Mouse (Mus musculus) heart, embryonic 15.5 days (tissue): ENCODE data around the gene Slc25a3. TPM values are rescaled to one million over a fixed set of nuclear protein-coding genes. Genes with fewer than 3 reads are reported as not detected.

Source experiments
- ATAC-seq: fragments of 200-750 bp; cut with Nextera tagmentation; replicated peaks from 2 replicates; pipeline ENCODE4 v1.8.0; 2017; ENCODE audit warnings: low read depth, moderate TSS enrichment; ENCODE audit not compliant: insufficient number of reproducible peaks, insufficient read depth, low FRiP score
- H3K27ac ChIP-seq: fragments of 300-500 bp; sonication (generic); 2 replicates; pipeline ENCODE4 v1.5.1; 2015; ENCODE audit warnings: mild to moderate bottlenecking, inconsistent platforms
- H3K27me3 ChIP-seq: fragments of 300-500 bp; sonication (generic); 2 replicates; pipeline ENCODE4 v1.6.1; 2015; ENCODE audit warnings: inconsistent platforms
- H3K36me3 ChIP-seq: fragments of 300-500 bp; sonication (generic); 2 replicates; pipeline ENCODE4 v1.6.1; 2015; ENCODE audit warnings: mild to moderate bottlenecking, inconsistent platforms
- H3K4me1 ChIP-seq: fragments of 300-500 bp; sonication (generic); replicated peaks from 2 replicates; pipeline ENCODE4 v1.6.1; 2015; ENCODE audit warnings: inconsistent platforms
- H3K4me2 ChIP-seq: fragments of 300-500 bp; sonication (generic); 2 replicates; pipeline ENCODE4 v1.6.1; 2015; ENCODE audit warnings: inconsistent platforms, mild to moderate bottlenecking, moderate library complexity
- H3K4me3 ChIP-seq: fragments of 300-500 bp; sonication (generic); 2 replicates; pipeline ENCODE4 v1.5.1; 2015; ENCODE audit warnings: mild to moderate bottlenecking, inconsistent platforms
- H3K9ac ChIP-seq: fragments of 300-500 bp; sonication (generic); 2 replicates; pipeline ENCODE4 v1.6.1; 2015; ENCODE audit warnings: mild to moderate bottlenecking, inconsistent platforms
- H3K9me3 ChIP-seq: fragments of 300-500 bp; sonication (generic); replicated peaks from 2 replicates; pipeline ENCODE4 v1.6.1; 2016; ENCODE audit warnings: inconsistent platforms
- WGBS: fragments of 180-500 bp; shearing (Covaris S2); methylation state at CpG from one replicate; pipeline ENCODE4 v1.1.7; 2015; ENCODE audit warnings: mixed read lengths; 5-methylcytosine and 5-hydroxymethylcytosine counted together
- polyA plus RNA-seq: library from polyadenylated mRNA; unstranded; fragments of >200 nt; fragmentation: Nextera tagmentation; extraction: Ambion mirVana; gene quantifications from 2 replicates; pipeline ENCODE4 v1.2.1, GENCODE M21; 2015

Slc25a3 gene
- polyA plus RNA-seq, 1 experiment from 2014 or later: 1,036 TPM

DNA sequence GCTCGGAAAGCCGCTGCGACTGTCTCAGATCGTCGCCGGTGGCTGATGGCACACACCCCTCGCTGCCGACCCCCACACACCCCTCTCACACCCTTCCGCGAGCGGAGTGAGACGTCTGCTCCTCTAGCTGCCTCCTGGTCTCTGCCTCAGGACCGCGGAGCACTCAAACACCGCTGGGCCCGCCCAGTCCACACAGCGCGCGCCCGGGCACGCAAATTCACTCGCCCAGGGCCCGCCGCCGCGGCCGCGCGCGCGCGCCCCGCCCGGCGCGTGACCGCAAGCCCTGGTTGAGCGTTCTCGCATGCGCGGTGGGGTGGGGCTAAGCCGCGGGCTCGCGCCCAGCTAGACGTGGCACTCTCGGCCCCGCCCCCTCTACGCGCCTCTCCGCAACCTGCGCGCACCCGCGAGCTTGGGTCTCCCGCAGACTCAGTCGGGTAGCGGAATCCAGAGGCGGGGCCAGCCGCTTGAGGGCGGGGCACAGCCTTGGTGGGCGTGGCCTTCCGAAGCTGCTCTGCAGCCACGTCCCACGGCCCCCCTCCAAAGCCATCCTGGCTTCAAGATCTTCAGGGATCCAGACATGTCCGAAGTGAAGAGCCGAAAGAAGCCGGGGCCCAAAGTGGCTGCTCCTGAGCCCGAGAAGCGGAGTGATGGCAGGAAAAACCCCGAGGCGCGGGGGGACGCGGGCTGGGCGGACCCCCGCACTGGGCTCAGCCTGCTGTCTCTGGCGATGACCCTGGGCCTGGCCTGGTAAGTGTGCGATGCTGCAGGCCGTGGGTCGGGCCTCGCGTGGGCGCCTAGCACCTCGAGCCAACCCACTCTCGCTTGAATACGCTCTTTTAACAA is 41.1 kb downstream of the Slc25a3 start, which contains the start of the genes Apaf1 and Ikbip:
Gene Apaf1 (minus strand): TSS at position 221 of the 843 bp plus-strand sequence.
Gene Ikbip (plus strand): TSS at position 391 of the 843 bp plus-strand sequence.
- H3K9me3 ChIP-seq: no peaks in the 10 kb centered on the region
- peak within 1 kb of the TSS; percentile 93 for H3K27ac ChIP-seq
- H3K36me3 ChIP-seq: peaks cover 11% of the 10 kb centered on the region
- no peaks in the 10 kb centered on the region for H3K27me3 ChIP-seq
- H3K4me1 ChIP-seq: peaks cover 6% of the 10 kb centered on the region; the same call in 1 of the 2 replicates
- peak within 1 kb of the TSS; percentile 86 for H3K4me2 ChIP-seq
- peak within 1 kb of the TSS; percentile 94 for H3K9ac ChIP-seq
- under 1% methylated on average over 87 of the region's 87 CpGs for WGBS
- peak within 1 kb of the TSS; percentile 99 for H3K4me3 ChIP-seq
- ATAC-seq: peak; percentile 96

DNA sequence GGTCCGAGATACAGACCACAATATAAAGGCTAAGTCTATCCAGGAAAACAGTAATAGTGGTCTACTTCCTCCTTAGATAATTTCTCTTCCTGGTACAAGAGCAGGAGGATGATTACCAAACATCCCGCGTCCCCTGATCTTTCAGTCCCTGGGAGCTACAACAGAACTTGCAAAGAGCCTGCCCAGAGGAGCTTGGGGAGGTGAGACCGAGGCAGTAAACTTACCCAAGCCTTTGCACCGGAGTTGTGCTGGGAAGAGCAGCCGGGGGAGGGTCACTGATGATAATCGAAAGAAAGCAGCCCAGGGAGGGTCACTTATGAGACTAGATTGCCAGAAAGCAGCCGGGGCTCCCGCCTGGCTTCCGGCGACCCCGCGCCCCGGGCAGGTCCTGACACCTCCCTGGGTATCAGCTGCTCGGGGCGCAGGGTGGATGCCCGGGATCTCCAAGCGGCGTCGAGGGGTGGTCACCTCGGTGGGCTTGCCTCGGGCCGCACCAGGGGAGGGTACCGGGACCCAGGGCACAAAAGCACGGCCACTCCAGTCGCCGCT is 41.8 kb downstream of the Slc25a3 start:
- H3K9me3 ChIP-seq: no peaks in the 10 kb centered on the region
- ATAC-seq: peak; percentile 4

DNA sequence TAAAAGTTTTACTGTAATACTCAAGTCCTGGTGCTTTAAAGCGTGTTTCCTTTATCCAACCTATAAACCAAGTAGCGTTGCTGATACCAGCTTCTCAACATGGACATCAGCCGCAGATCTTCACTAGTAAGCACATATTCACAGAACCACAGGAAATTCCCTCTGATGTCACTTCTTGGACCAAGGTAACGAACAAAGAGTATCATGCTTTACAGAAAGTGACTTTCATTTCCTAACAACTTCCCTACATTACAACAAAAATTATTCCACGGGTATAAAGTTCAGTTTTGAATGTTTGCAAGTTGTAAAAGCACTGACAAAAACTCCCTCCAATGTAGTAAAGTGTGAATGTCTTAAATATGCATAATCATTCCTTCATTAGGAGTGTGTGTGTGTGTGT is 43.3 kb downstream of the Slc25a3 start:
- Histone ChIP-seq H3K9me3 (no peaks in the 10 kb centered on the region), H3K9ac (no peak overlapping the region), H3K27me3 (no peaks in the 10 kb centered on the region), H3K4me3 (no peak overlapping the region), H3K27ac (no peak overlapping the region), H3K4me1 (peaks cover 6% of the 10 kb centered on the region; the same call in 1 of the 2 replicates), H3K4me2 (0 out of 2 replicates have a peak overlapping the region, but pooled peaks have one; percentile 25), H3K36me3 (peaks cover 31% of the 10 kb centered on the region)
- ATAC-seq: no peak
- WGBS: 67% methylated on average over 5 of the region's 5 CpGs

More for the DNA sequence above, 41.8 kb downstream of the Slc25a3 start:
- under 1% methylated on average over 27 of the region's 27 CpGs for WGBS
- Histone ChIP-seq H3K4me3 (peak overlapping the region; percentile 99), H3K9ac (peak overlapping the region; percentile 94), H3K4me2 (peak overlapping the region; percentile 86), H3K27ac (peak overlapping the region; percentile 93), H3K4me1 (peaks cover 6% of the 10 kb centered on the region; the same call in 1 of the 2 replicates), H3K36me3 (peaks cover 18% of the 10 kb centered on the region), H3K27me3 (no peaks in the 10 kb centered on the region)

DNA sequence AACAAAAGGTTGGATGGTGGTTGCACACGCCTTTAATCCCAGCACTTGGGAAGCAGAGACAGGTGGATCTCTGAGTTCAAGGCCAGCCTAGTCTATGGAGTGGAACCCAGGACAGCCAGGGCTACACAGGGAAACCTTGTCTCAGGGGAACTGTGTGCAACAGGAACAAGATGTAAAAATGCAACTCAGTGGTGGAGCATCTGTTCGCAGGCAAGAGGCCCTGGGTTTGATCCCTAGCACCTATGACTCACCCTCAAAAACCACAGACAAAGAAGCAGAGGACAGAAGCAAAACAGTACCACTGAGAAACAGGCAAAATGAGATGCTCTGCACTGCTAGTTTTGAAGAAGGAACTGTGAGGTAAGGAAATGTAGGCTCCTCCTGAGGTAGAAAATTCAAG is 47.2 kb downstream of the Slc25a3 start:
- WGBS: 73% methylated on average over 2 of the region's 2 CpGs
- no peak overlapping the region for H3K27ac ChIP-seq
- ATAC-seq: no peak
- H3K36me3 ChIP-seq: peaks cover 41% of the 10 kb centered on the region
- H3K9ac ChIP-seq: no peak overlapping the region
- H3K4me3 ChIP-seq: no peak overlapping the region
- H3K4me1 ChIP-seq: no peaks in the 10 kb centered on the region
- no peaks in the 10 kb centered on the region for H3K27me3 ChIP-seq
- H3K9me3 ChIP-seq: no peaks in the 10 kb centered on the region
- H3K4me2 ChIP-seq: no peak overlapping the region

DNA sequence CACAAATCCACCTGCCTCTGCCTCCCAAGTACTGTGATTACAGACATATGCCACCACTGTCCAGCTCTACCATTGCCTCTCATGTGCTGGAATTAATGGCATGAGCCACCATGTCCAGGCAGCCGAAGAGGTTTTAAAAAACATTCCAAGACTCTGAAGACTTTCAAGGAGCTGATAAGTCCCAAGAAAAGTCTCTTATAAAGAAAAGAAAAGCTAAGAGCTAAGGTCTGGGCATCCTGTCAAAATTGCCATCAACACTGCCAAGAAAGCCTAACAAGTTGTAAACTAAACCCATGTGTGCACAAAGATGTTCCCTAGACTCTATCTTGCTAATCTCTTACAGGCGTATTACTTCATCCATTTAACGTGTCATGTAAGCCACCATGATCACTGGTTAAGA is 50.5 kb downstream of the Slc25a3 start:
- H3K9ac ChIP-seq: no peak overlapping the region
- H3K4me3 ChIP-seq: no peak overlapping the region
- no peaks in the 10 kb centered on the region for H3K4me1 ChIP-seq
- H3K4me2 ChIP-seq: no peak overlapping the region
- H3K27me3 ChIP-seq: no peaks in the 10 kb centered on the region
- H3K9me3 ChIP-seq: no peaks in the 10 kb centered on the region
- WGBS: 55% methylated on average over 3 of the region's 3 CpGs
- H3K27ac ChIP-seq: no peak overlapping the region
- no peak for ATAC-seq
- H3K36me3 ChIP-seq: peaks cover 34% of the 10 kb centered on the region

DNA sequence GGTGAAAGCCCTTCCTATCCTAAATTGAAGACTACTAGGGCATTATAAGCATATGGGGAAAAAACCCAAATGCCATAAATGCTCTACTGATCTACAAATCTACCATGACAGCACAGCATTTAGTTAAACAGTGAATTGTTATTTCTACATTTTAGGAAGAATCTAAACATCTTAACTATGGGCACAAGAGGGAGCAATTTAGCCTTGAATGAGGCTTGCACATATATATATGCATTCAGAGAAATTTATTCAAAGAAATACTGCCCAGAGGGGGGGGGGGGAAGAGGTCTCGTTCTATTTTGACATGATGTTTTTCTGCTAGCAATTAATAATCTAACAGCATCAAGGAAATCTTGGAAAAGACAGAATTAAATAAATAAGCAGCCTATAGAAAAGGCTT is 52.1 kb downstream of the Slc25a3 start:
- peaks cover 31% of the 10 kb centered on the region for H3K36me3 ChIP-seq
- H3K4me2 ChIP-seq: no peak overlapping the region
- no peak overlapping the region for H3K27ac ChIP-seq
- H3K9ac ChIP-seq: no peak overlapping the region
- no peaks in the 10 kb centered on the region for H3K27me3 ChIP-seq
- H3K4me3 ChIP-seq: no peak overlapping the region
- no peaks in the 10 kb centered on the region for H3K9me3 ChIP-seq
- no peaks in the 10 kb centered on the region for H3K4me1 ChIP-seq
- ATAC-seq: no peak
- 77% methylated on average over 1 of the region's 1 CpGs for WGBS

Other genes with a start within 250 kb of the Slc25a3 start
- gene Apaf1, start 41.3 kb downstream of the Slc25a3 start, polyA plus RNA-seq: 12.8 TPM in 2 replicates
- gene Ikbip, start 41.1 kb downstream of the Slc25a3 start, polyA plus RNA-seq: 38.4 and 38.7 TPM in 2 replicates
- 154 and 159 TPM in 2 replicates for gene Tmpo, start 57.3 kb upstream of the Slc25a3 start, polyA plus RNA-seq